In genomic region chr2:18710356-18710755, GRCm38 (mm10) we compare ENCODE assay signal across 18 mouse cellular contexts. TPM values are rescaled to one million over a fixed set of nuclear protein-coding genes. Genes with fewer than 3 reads are reported as not detected.
"Had no signal": no experiment of that assay in that cellular context is flagged by ENCODE, and none has a peak within 500 bp of the region (broad histone marks: within the 10 kb centered on the region; RNA-seq: fewer than 3 reads in every experiment).

No protein-coding gene starts in this region.

- H3K27ac ChIP-seq: kidney, embryonic 15.5 days; limb, embryonic 13.5 days; liver, embryonic 14.5 days; midbrain, embryonic 10.5 days; midbrain, embryonic 15.5 days; neural tube, embryonic 13.5 days; stomach, postnatal 0 days had no signal

- H3K36me3 ChIP-seq: kidney, embryonic 15.5 days; limb, embryonic 13.5 days; midbrain, embryonic 10.5 days; midbrain, embryonic 15.5 days; neural tube, embryonic 13.5 days had no signal

- H3K4me3 ChIP-seq: kidney, embryonic 15.5 days; limb, embryonic 13.5 days; midbrain, embryonic 10.5 days; midbrain, embryonic 15.5 days; neural tube, embryonic 13.5 days had no signal

- H3K4me2 ChIP-seq: kidney, embryonic 15.5 days; limb, embryonic 13.5 days; midbrain, embryonic 15.5 days; neural tube, embryonic 13.5 days had no signal

- DNase-seq: kidney, adult 2 months; kidney, postnatal 14 days; layer of hippocampus, postnatal 36 days; lung, adult 2 months; lung, postnatal 36 days; retina, postnatal 1 day; right cerebral cortex, postnatal 25 days; thymus, postnatal 14 days had no signal

- H3K4me1 ChIP-seq: kidney, embryonic 15.5 days; limb, embryonic 13.5 days; midbrain, embryonic 10.5 days; midbrain, embryonic 15.5 days; neural tube, embryonic 13.5 days had no signal

- ATAC-seq: lung, postnatal 0 days; midbrain, embryonic 15.5 days had no signal

- H3K27me3 ChIP-seq: midbrain, embryonic 15.5 days had no signal

- H3K9me3 ChIP-seq: kidney, embryonic 15.5 days; limb, embryonic 13.5 days; midbrain, embryonic 10.5 days; midbrain, embryonic 15.5 days; neural tube, embryonic 13.5 days had no signal

- H3K9ac ChIP-seq: kidney, embryonic 15.5 days; limb, embryonic 13.5 days; liver, embryonic 14.5 days; midbrain, embryonic 15.5 days; neural tube, embryonic 13.5 days had no signal

RNA-seq across cellular contexts. Expression of gene Spag6, which starts 16.5 kb away (rescaled TPM):
- total RNA-seq: liver, adult 2 months; megakaryocyte progenitor cell, adult 5-6 weeks had no signal
- polyA plus RNA-seq: kidney, embryonic 15.5 days; limb, embryonic 13.5 days; liver, adult 2 months; liver, embryonic 14.5 days; neural tube, embryonic 13.5 days had no signal
